ENCODE assay signal across 8 mouse cellular contexts in genomic region chr1:134067143-134067619, GRCm38 (mm10). TPM values are rescaled to one million over a fixed set of nuclear protein-coding genes. Genes with fewer than 3 reads are reported as not detected.
DNase-seq lines count a peak whose midpoint lies in the region; ATAC-seq lines count a peak whose summit lies in the region.

No protein-coding gene starts in this region.

- no peak overlapping the region for H3K4me2 ChIP-seq in heart, embryonic 14.5 days (ENCODE audit: low read length)

- no peak overlapping the region for H3K27ac ChIP-seq in heart, embryonic 14.5 days (replicated peaks in 1 of 2; ENCODE audit: control insufficient read depth in 1 of 2, insufficient read depth in 1 of 2, low read depth in 2 of 2, low read length in 2 of 2)

- DNase-seq in B cell, adult 2 months, result peak; percentile 78 to 83
- peak; percentile 86 for DNase-seq in MN1 (ENCODE audit: low spot score)
- peak; percentile 75 for DNase-seq in kidney, postnatal 14 days
- peak; percentile 86 to 94 for DNase-seq in thymus, postnatal 10 days (ENCODE audit: low spot score in 2 of 2)
- no peak for DNase-seq in gastrocnemius, adult 18-20 months (ENCODE audit: low spot score)

- no peak overlapping the region for H3K9ac ChIP-seq in heart, embryonic 14.5 days (ENCODE audit: low read length)

- no peaks in the 10 kb centered on the region for H3K36me3 ChIP-seq in heart, embryonic 14.5 days (ENCODE audit: control insufficient read depth, insufficient read depth, low read length)
- H3K36me3 ChIP-seq in megakaryocyte, embryonic 14.5 days (replicated peaks; ENCODE audit: low read length), result no peaks in the 10 kb centered on the region

- 14% methylated on average over 8 of the region's 8 CpGs for WGBS in heart, embryonic 14.5 days

- ATAC-seq in heart, embryonic 14.5 days (ENCODE audit: insufficient number of reproducible peaks, insufficient read depth, low FRiP score, low read depth), result peak; percentile 41; the same call in 1 of the 2 replicates
- no peak for ATAC-seq in monocyte, adult 5-6 weeks (replicated peaks; ENCODE audit: insufficient number of reproducible peaks, low FRiP score, low TSS enrichment, poor library complexity, severe bottlenecking)

- peaks cover 40 to 48% of the 10 kb centered on the region in 2 experiments for H3K4me1 ChIP-seq in heart, embryonic 14.5 days (ENCODE audit: control insufficient read depth in 2 of 2, insufficient read depth in 2 of 2, low read length in 2 of 2)
- peaks cover 95% of the 10 kb centered on the region for H3K4me1 ChIP-seq in megakaryocyte, embryonic 14.5 days

- no peaks in the 10 kb centered on the region for H3K27me3 ChIP-seq in heart, embryonic 14.5 days (ENCODE audit: control insufficient read depth, insufficient read depth, low read length)
- peaks cover 9% of the 10 kb centered on the region for H3K27me3 ChIP-seq in megakaryocyte, embryonic 14.5 days (replicated peaks)

- no peaks in the 10 kb centered on the region for H3K9me3 ChIP-seq in heart, embryonic 14.5 days (ENCODE audit: control insufficient read depth, low read length)
- no peaks in the 10 kb centered on the region for H3K9me3 ChIP-seq in megakaryocyte, embryonic 14.5 days

- no peak overlapping the region for H3K4me3 ChIP-seq in heart, embryonic 14.5 days (ENCODE audit: control insufficient read depth in 1 of 2, insufficient read depth in 1 of 2, low read depth in 1 of 2, low read length in 2 of 2)
- peak overlapping the region; percentile 71 for H3K4me3 ChIP-seq in megakaryocyte, embryonic 14.5 days (replicated peaks)

RNA-seq across cellular contexts. Expression of gene Btg2, which starts 11.7 kb away (rescaled TPM):
- polyA plus RNA-seq in heart, embryonic 14.5 days (2014; fragmentation: Nextera tagmentation; extraction: Ambion mirVana), result 34.7 and 36.9 TPM in 2 replicates
- polyA plus RNA-seq in megakaryocyte, embryonic 14.5 days (2012; ENCODE audit: insufficient read depth, low replicate concordance), result 8.3 and 13.9 TPM in 2 replicates
- total RNA-seq in monocyte, adult 5-6 weeks (2017), result 390 to 783 TPM (median 430 TPM) in 3 replicates
- 10 to 100 TPM; 41.2 to 63.7 TPM for total RNA-seq in gastrocnemius, adult 18-20 months (2021)

RNA-seq across cellular contexts. Expression of gene Fmod, which starts 30.1 kb away (rescaled TPM):
- polyA plus RNA-seq in heart, embryonic 14.5 days (2014; fragmentation: Nextera tagmentation; extraction: Ambion mirVana), result 15.9 and 18.0 TPM in 2 replicates
- polyA plus RNA-seq in megakaryocyte, embryonic 14.5 days (2012; ENCODE audit: insufficient read depth, low replicate concordance), result not detected in 2 replicates
- not detected in 3 replicates for total RNA-seq in monocyte, adult 5-6 weeks (2017)
- 100 to 1,000 TPM in 1 of 2 experiments, 10 to 100 TPM in 1; 41.0 to 107 TPM for total RNA-seq in gastrocnemius, adult 18-20 months (2021)

RNA-seq across cellular contexts. Expression of gene Chit1, which starts 43.9 kb away (rescaled TPM):
- 0.46 and 0.96 TPM in 2 replicates for polyA plus RNA-seq in heart, embryonic 14.5 days (2014; fragmentation: Nextera tagmentation; extraction: Ambion mirVana)
- not detected in 2 replicates for polyA plus RNA-seq in megakaryocyte, embryonic 14.5 days (2012; ENCODE audit: insufficient read depth, low replicate concordance)
- total RNA-seq in monocyte, adult 5-6 weeks (2017), result 0.67 to 1.4 TPM (median 0.85 TPM) in 3 replicates
- total RNA-seq in gastrocnemius, adult 18-20 months (2021), result not detected

Comparison
In these comparisons a context has a peak if more than half of its experiments do, and no peak if none do; other contexts are left out.
1. RNA of gene Fmod, which starts 30.1 kb away (total RNA-seq): 41.0 to 107 TPM in gastrocnemius, adult 18-20 months; not detected in monocyte, adult 5-6 weeks; every median in the first group is over 10 times any median in the second.